Mouse (Mus musculus) forebrain, embryonic 10.5 days (tissue): ENCODE results near the gene Cygb. TPM values are rescaled to one million over a fixed set of nuclear protein-coding genes. Genes with fewer than 3 reads are reported as not detected.

Source experiments
- DNase-seq: peaks from one replicate; pipeline ENCODE4 v3.0.0-alpha.2; 2017; ENCODE audit warnings: low spot score; ENCODE audit errors: extremely low spot score
- H3K27ac ChIP-seq: fragments of 300-500 bp; sonication (generic); 2 replicates; pipeline ENCODE4 v1.5.1; 2016; ENCODE audit warnings: mild to moderate bottlenecking
- H3K27me3 ChIP-seq: fragments of 300-500 bp; sonication (generic); 2 replicates; pipeline ENCODE4 v1.6.1; 2016; ENCODE audit warnings: mild to moderate bottlenecking; ENCODE audit not compliant: poor library complexity, severe bottlenecking
- H3K36me3 ChIP-seq: fragments of 300-500 bp; sonication (generic); replicated peaks from 2 replicates; pipeline ENCODE4 v1.6.1; 2016; ENCODE audit warnings: mild to moderate bottlenecking, moderate library complexity
- H3K4me1 ChIP-seq: fragments of 300-500 bp; sonication (generic); 2 replicates; pipeline ENCODE4 v1.6.1; 2016
- H3K4me3 ChIP-seq: fragments of 300-500 bp; sonication (generic); 2 replicates; pipeline ENCODE4 v1.5.1; 2016; ENCODE audit warnings: mild to moderate bottlenecking, moderate library complexity
- H3K9me3 ChIP-seq: fragments of 300-500 bp; sonication (generic); 2 replicates; pipeline ENCODE4 v1.6.1; 2016; ENCODE audit warnings: mild to moderate bottlenecking, moderate library complexity
- WGBS: fragments of 180-500 bp; shearing (Covaris S2); methylation state at CpG from one replicate; pipeline ENCODE4 v1.1.7; 2016; 5-methylcytosine and 5-hydroxymethylcytosine counted together
- polyA plus RNA-seq: library from polyadenylated mRNA; unstranded; fragments of >200 nt; fragmentation: Nextera tagmentation; extraction: Ambion mirVana; gene quantifications from 2 replicates; pipeline ENCODE4 v1.2.1, GENCODE M21; 2016

Cygb gene
- polyA plus RNA-seq, 1 experiment from 2014 or later: 2.5 TPM

DNA sequence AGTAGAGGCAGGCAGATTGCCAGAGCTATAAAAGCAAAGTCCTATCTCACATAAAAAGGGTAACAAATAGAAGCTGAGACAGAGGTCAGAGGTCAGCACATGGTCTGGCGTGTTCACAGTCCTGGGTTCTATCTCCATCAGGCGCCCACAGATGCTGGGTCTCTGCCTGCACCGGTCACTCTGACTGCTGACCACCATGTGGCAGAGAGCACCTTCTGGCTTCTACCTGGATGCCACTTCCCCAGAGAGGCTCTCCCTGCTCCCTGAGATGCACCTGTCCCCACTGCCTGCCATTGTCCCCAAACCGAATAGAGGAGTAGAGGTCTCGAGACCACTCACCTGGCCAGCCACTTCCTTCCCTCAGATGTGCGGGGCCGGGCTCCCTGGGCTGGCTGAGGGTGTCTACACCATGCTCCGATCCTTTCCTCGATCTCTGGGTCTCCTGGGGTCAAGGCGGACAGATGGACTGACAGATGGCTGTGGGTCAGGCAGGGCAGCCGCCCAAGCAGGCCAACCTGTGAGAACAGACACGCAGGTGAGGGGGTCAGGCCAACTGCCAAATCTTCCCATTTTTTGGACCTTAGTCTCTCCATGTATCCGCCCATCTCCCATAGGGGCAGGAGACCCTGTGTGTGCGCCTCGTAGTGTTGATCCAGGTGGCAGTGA is 44.0 kb downstream of the Cygb start:
- no peaks in the 10 kb centered on the region for H3K9me3 ChIP-seq
- H3K4me3 ChIP-seq: no peak overlapping the region
- H3K36me3 ChIP-seq: 0 out of 2 replicates have a peak, but pooled peaks cover 3% of the 10 kb centered on the region
- no peaks in the 10 kb centered on the region for H3K27me3 ChIP-seq
- H3K4me1 ChIP-seq: peaks cover 15% of the 10 kb centered on the region; the same call in 1 of the 2 replicates
- no peak overlapping the region for H3K27ac ChIP-seq
- no peak for DNase-seq
- 91% methylated on average over 15 of the region's 15 CpGs for WGBS

GRCm38 (mm10) chr11:116607717-116608116 is 46.4 kb downstream of the Cygb start:
- H3K4me3 ChIP-seq: no peak overlapping the region
- no peaks in the 10 kb centered on the region for H3K27me3 ChIP-seq
- H3K4me1 ChIP-seq: peaks cover 9% of the 10 kb centered on the region; the same call in 1 of the 2 replicates
- H3K9me3 ChIP-seq: no peaks in the 10 kb centered on the region
- no peak overlapping the region for H3K27ac ChIP-seq
- DNase-seq: no peak
- WGBS: 99% methylated on average over 3 of the region's 3 CpGs
- H3K36me3 ChIP-seq: peaks cover 10% of the 10 kb centered on the region; the same call in 1 of the 2 replicates

DNA sequence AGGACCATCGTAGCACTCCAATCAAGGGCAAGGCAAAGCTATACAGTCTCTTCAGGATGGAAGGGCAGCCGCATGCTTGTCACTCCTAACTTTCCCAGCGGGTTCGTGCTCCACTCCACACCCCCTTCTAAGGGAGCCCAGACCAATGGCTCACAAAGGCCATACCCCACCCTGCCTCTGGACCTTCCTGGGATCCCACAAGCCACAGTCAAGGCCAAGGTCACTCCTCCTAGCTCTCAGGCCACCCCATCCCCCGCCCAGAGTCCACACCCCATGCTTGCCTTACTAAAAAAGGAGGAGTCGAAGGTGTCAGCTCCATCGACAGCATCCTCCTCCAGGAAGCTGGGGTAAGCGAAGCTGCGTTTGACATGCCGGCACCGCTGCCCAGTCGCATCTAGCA is 50.0 kb downstream of the Cygb start:
- Histone ChIP-seq H3K9me3 (no peaks in the 10 kb centered on the region), H3K4me1 (peaks cover 4% of the 10 kb centered on the region; the same call in 1 of the 2 replicates), H3K27ac (no peak overlapping the region), H3K36me3 (peaks cover 14% of the 10 kb centered on the region; the same call in 1 of the 2 replicates), H3K4me3 (no peak overlapping the region), H3K27me3 (no peaks in the 10 kb centered on the region)
- WGBS: 93% methylated on average over 12 of the region's 12 CpGs
- no peak for DNase-seq

- H3K9me3 ChIP-seq: no peaks in the 10 kb centered on the region
- peaks cover 18% of the 10 kb centered on the region; the same call in 1 of the 2 replicates for H3K36me3 ChIP-seq
- no peak for DNase-seq
- H3K4me1 ChIP-seq: no peaks in the 10 kb centered on the region
- no peaks in the 10 kb centered on the region for H3K27me3 ChIP-seq
- H3K4me3 ChIP-seq: no peak overlapping the region
- no peak overlapping the region for H3K27ac ChIP-seq
- WGBS: 90% methylated on average over 10 of the region's 10 CpGs
Measured at GRCm38 (mm10) chr11:116603339-116603738, 50.8 kb downstream of the Cygb start.

DNA sequence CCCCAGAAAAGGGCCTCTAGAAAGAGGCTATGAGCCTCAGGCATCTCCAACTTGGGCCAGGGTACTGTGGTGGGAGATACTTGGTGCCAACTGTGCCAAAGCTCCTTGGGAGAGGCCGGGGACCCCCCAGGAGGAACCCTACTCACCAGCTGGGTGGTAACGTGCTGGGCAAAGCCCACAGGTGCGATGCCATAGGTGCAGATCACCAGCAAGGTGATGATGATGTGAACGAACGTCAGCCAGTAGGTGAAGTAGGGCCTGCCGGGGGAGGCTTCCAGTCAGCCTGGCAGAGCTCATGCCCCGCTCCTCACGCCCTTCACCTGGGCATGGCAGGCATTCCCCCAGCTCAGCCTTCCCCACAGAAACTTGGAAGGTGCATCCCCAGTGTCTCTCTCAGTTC is 52.1 kb downstream of the Cygb start:
- DNase-seq: no peak
- no peaks in the 10 kb centered on the region for H3K4me1 ChIP-seq
- no peaks in the 10 kb centered on the region for H3K27me3 ChIP-seq
- no peaks in the 10 kb centered on the region for H3K9me3 ChIP-seq
- no peak overlapping the region for H3K27ac ChIP-seq
- peaks cover 21% of the 10 kb centered on the region; the same call in 1 of the 2 replicates for H3K36me3 ChIP-seq
- 88% methylated on average over 8 of the region's 8 CpGs for WGBS
- no peak overlapping the region for H3K4me3 ChIP-seq

DNA sequence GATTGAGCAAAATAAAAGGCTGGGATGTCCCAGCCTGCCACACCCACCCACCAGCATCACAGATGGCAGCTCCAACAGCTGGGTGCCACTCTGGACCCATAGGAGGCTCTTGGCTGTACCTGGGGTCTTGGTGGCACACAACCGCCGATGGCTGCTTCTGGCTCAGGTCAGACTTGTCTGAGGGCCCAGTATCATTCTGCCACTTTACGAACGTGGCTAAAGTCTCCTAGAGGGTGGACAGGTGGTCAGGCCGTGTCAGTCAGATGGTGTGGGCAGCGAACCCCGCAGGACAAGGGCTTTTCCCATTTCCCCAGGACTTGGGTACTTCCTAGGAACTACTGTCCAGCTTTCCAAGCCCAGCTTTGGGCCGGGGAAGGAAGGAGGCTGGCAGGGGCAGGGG is 52.9 kb downstream of the Cygb start:
- WGBS: 93% methylated on average over 8 of the region's 8 CpGs
- no peak for DNase-seq
- Histone ChIP-seq H3K27me3 (no peaks in the 10 kb centered on the region), H3K4me3 (no peak overlapping the region), H3K9me3 (no peaks in the 10 kb centered on the region), H3K36me3 (peaks cover 21% of the 10 kb centered on the region; the same call in 1 of the 2 replicates), H3K27ac (no peak overlapping the region), H3K4me1 (no peaks in the 10 kb centered on the region)

DNA sequence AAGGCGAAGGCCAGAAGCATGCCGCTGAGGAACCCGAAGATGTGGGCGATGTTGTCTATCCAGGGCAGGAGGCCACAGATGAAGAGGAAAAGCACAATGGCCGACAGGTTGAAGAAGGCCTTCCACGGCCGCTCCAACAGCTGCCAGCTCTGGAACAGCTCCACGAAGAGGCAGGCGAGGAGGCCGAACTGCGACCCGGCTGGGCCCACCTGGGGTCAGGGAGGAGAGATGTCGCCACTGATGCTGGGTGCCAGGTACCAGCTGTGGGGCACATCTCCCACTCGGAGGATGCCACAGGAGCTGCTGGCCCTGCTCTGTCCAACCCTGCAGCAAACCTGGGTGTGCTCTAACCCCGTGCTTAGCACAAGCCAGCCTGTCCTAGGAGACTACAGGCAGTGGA is 54.9 kb downstream of the Cygb start:
- Histone ChIP-seq H3K9me3 (no peaks in the 10 kb centered on the region), H3K27me3 (no peaks in the 10 kb centered on the region), H3K27ac (no peak overlapping the region), H3K4me1 (no peaks in the 10 kb centered on the region), H3K4me3 (no peak overlapping the region), H3K36me3 (peaks cover 18% of the 10 kb centered on the region; the same call in 1 of the 2 replicates)
- 90% methylated on average over 15 of the region's 15 CpGs for WGBS
- DNase-seq: no peak

DNA sequence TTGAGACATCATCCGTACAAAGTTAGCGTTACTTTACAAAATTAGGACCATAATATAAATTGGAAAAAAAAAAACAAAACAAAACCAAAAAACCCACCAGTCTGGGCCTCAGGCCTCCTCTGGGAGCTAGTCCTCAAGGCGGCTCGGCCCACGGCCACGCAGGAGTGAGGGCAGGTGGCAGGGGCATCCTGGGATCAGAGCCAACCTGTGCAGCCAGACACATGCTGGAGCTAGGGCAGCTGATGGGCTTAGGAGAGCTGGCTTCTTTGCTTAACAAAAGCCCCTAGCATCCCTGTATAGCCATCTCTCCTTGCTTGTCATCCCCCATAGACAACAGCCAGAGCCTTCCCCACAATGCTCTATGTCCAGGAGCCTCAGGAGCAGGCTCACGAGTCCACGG is 55.9 kb downstream of the Cygb start:
- WGBS: 94% methylated on average over 8 of the region's 8 CpGs
- H3K4me1 ChIP-seq: no peaks in the 10 kb centered on the region
- H3K27ac ChIP-seq: no peak overlapping the region
- H3K27me3 ChIP-seq: no peaks in the 10 kb centered on the region
- H3K4me3 ChIP-seq: no peak overlapping the region
- H3K36me3 ChIP-seq: peaks cover 12% of the 10 kb centered on the region; the same call in 1 of the 2 replicates
- no peak for DNase-seq
- no peaks in the 10 kb centered on the region for H3K9me3 ChIP-seq

GRCm38 (mm10) chr11:116596766-116597165 is 57.3 kb downstream of the Cygb start:
- WGBS: 90% methylated on average over 19 of the region's 19 CpGs
- H3K4me1 ChIP-seq: peaks cover 11% of the 10 kb centered on the region
- H3K27ac ChIP-seq: 0 out of 2 replicates have a peak overlapping the region, but pooled peaks have one; percentile 52

More at GRCm38 (mm10) chr11:116596766-116597165, 57.3 kb downstream of the Cygb start:
- Histone ChIP-seq H3K9me3 (no peaks in the 10 kb centered on the region), H3K4me3 (no peak overlapping the region), H3K27me3 (no peaks in the 10 kb centered on the region), H3K36me3 (0 out of 2 replicates have a peak, but pooled peaks cover 7% of the 10 kb centered on the region)
- no peak for DNase-seq

Other genes with a start within 250 kb of the Cygb start
- 5.5 and 5.7 TPM in 2 replicates for gene Rnf157, start 241.3 kb downstream of the Cygb start, polyA plus RNA-seq
- gene Ubald2, start 220.2 kb downstream of the Cygb start, polyA plus RNA-seq: 31.6 and 33.1 TPM in 2 replicates
- 0.16 and 0.24 TPM in 2 replicates for gene Qrich2, start 188.1 kb downstream of the Cygb start, polyA plus RNA-seq
- gene Prpsap1, start 160.1 kb downstream of the Cygb start, polyA plus RNA-seq: 200 and 209 TPM in 2 replicates
- 4.0 and 4.6 TPM in 2 replicates for gene Sphk1, start 123.4 kb downstream of the Cygb start, polyA plus RNA-seq
- gene Ube2o, start 72.9 kb downstream of the Cygb start, polyA plus RNA-seq: 9.2 and 10.5 TPM in 2 replicates
- gene Aanat, start 67.9 kb downstream of the Cygb start, polyA plus RNA-seq: not detected in 2 replicates
- 3.5 and 4.0 TPM in 2 replicates for gene Rhbdf2, start 27.3 kb downstream of the Cygb start, polyA plus RNA-seq
- 0.62 and 1.1 TPM in 2 replicates for gene Prcd, start 779 bp downstream of the Cygb start, polyA plus RNA-seq
- gene St6galnac1, start 121.2 kb upstream of the Cygb start, polyA plus RNA-seq: not detected in 2 replicates
- 16.5 and 18.2 TPM in 2 replicates for gene Mxra7, start 173.7 kb upstream of the Cygb start, polyA plus RNA-seq
- 64.3 and 66.5 TPM in 2 replicates for gene Mettl23, start 189.0 kb upstream of the Cygb start, polyA plus RNA-seq
- 91.1 and 106 TPM in 2 replicates for gene Jmjd6, start 189.1 kb upstream of the Cygb start, polyA plus RNA-seq
- gene Mfsd11, start 198.1 kb upstream of the Cygb start, polyA plus RNA-seq: 18.9 and 24.7 TPM in 2 replicates
- 901 and 914 TPM in 2 replicates for gene Srsf2, start 198.8 kb upstream of the Cygb start, polyA plus RNA-seq